Mouse (Mus musculus): ENCODE data around the gene Kcnma1. TPM values are rescaled to one million over a fixed set of nuclear protein-coding genes. Genes with fewer than 3 reads are reported as not detected.

Kcnma1 gene
- polyA plus RNA-seq, 2 experiments: 5.4 to 8.5 TPM

GRCm38 (mm10) chr14:23842025-23842424 is 172.3 kb downstream of the Kcnma1 start:
- DNase-seq (ENCODE audit: low spot score) (no peak), ATAC-seq (ENCODE audit: low FRiP score, low read depth) (no peak)
- H3K4me1 ChIP-seq (ENCODE audit: control insufficient read depth, insufficient read depth, low read length): no peaks in the 10 kb centered on the region
- no peak overlapping the region for H3K9ac ChIP-seq (ENCODE audit: low read depth, low read length, severe bottlenecking)
- H3K4me2 ChIP-seq (replicated peaks; ENCODE audit: low read depth, low read length, severe bottlenecking): no peak overlapping the region
- no peak for TF ChIP-seq POLR2A (IDR thresholded peaks at IDR 0.05; ENCODE audit: borderline replicate concordance, extremely low read depth, insufficient read depth, insufficient read length)
- H3K27me3 ChIP-seq (ENCODE audit: control insufficient read depth, insufficient read depth, low read length): no peaks in the 10 kb centered on the region
- no peaks in the 10 kb centered on the region for H3K9me3 ChIP-seq (ENCODE audit: control insufficient read depth, low read length)
- H3K4me3 ChIP-seq (replicated peaks; ENCODE audit: low read length): no peak overlapping the region
- no peak overlapping the region for H3K27ac ChIP-seq (replicated peaks; ENCODE audit: low read depth, low read length)
- WGBS: 78% methylated on average over 3 of the region's 3 CpGs
- H3K36me3 ChIP-seq (ENCODE audit: control insufficient read depth, insufficient read depth, low read length): no peaks in the 10 kb centered on the region

DNA sequence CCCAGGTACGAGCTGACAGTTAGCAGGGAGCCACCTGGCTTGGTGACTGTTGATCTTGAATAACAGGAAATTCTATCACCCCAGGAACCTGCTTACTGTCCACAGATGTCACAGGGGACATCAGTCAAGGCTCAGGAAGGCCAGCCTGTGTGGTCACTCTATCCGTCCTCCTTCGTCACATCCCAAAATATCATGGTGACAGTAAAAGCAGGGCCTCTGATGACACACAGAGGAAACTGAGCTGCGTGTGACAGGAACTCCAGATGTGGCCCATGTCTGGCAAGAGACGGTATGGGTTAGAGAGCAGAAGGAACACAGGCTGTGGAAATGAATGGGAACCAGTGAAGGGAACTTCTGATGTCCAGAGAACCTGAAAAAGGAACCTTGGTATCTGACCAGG is 174.7 kb downstream of the Kcnma1 start:
- no peak for TF ChIP-seq POLR2A (IDR thresholded peaks at IDR 0.05; ENCODE audit: borderline replicate concordance, extremely low read depth, insufficient read depth, insufficient read length)
- H3K4me2 ChIP-seq (replicated peaks; ENCODE audit: low read depth, low read length, severe bottlenecking): no peak overlapping the region
- no peaks in the 10 kb centered on the region for H3K9me3 ChIP-seq (ENCODE audit: control insufficient read depth, low read length)
- no peak overlapping the region for H3K9ac ChIP-seq (ENCODE audit: low read depth, low read length, severe bottlenecking)
- no peak overlapping the region for H3K27ac ChIP-seq (replicated peaks; ENCODE audit: low read depth, low read length)
- WGBS: 68% methylated on average over 5 of the region's 5 CpGs
- DNase-seq (ENCODE audit: low spot score) (no peak), ATAC-seq (ENCODE audit: low FRiP score, low read depth) (no peak)
- H3K4me1 ChIP-seq (ENCODE audit: control insufficient read depth, insufficient read depth, low read length): no peaks in the 10 kb centered on the region
- H3K36me3 ChIP-seq (ENCODE audit: control insufficient read depth, insufficient read depth, low read length): no peaks in the 10 kb centered on the region
- H3K27me3 ChIP-seq (ENCODE audit: control insufficient read depth, insufficient read depth, low read length): no peaks in the 10 kb centered on the region
- H3K4me3 ChIP-seq (replicated peaks; ENCODE audit: low read length): no peak overlapping the region

DNA sequence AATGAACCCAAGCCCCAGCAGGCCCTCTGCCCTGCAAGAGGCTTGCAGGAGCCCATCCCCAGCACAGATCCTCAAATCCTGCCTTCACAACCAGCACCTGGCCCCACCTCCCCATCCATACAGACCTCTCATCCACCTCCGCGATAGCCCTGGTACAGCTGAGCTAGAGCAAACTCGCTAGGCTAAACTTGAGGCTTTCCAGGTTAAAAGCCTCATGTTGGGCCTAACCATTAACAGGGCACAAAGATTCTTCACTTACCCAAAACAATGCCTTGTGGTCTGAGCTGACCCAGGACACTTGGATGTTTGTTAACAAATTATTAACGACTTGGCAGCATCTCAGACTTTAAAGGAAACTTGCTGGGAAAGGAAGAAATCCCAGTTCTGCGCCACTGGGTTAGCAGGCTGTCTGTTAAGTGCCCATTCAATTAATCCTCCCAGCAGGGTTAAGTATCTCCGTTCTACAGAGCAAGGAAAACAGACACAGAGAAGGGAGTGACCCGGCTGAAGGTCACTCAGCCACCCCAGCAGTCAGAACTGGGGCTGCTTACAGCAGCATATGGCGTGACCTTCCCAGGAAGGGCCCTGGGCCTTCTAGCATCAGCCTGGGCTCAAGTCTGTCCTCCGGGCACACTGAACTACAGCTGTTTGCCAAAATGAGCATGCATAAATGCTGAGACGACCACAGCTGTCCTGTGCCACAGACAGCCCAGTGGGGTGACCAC is 178.7 kb downstream of the Kcnma1 start:
- DNase-seq (ENCODE audit: low spot score): no peak
- no peaks in the 10 kb centered on the region for H3K4me1 ChIP-seq (ENCODE audit: control insufficient read depth, insufficient read depth, low read length)
- H3K27me3 ChIP-seq (ENCODE audit: control insufficient read depth, insufficient read depth, low read length): no peaks in the 10 kb centered on the region
- no peaks in the 10 kb centered on the region for H3K36me3 ChIP-seq (ENCODE audit: control insufficient read depth, insufficient read depth, low read length)
- 42% methylated on average over 10 of the region's 10 CpGs for WGBS
- H3K4me2 ChIP-seq (replicated peaks; ENCODE audit: low read depth, low read length, severe bottlenecking): no peak overlapping the region
- no peak for ATAC-seq (ENCODE audit: low FRiP score, low read depth)
- H3K9ac ChIP-seq (ENCODE audit: low read depth, low read length, severe bottlenecking): no peak overlapping the region
- no peaks in the 10 kb centered on the region for H3K9me3 ChIP-seq (ENCODE audit: control insufficient read depth, low read length)
- no peak overlapping the region for H3K27ac ChIP-seq (replicated peaks; ENCODE audit: low read depth, low read length)
- H3K4me3 ChIP-seq (replicated peaks; ENCODE audit: low read length): no peak overlapping the region
- TF ChIP-seq POLR2A (IDR thresholded peaks at IDR 0.05; ENCODE audit: borderline replicate concordance, extremely low read depth, insufficient read depth, insufficient read length): no peak

GRCm38 (mm10) chr14:23831284-23831683 is 183.0 kb downstream of the Kcnma1 start:
- TF ChIP-seq POLR2A (IDR thresholded peaks at IDR 0.05; ENCODE audit: borderline replicate concordance, extremely low read depth, insufficient read depth, insufficient read length): no peak
- H3K4me1 ChIP-seq (ENCODE audit: control insufficient read depth, insufficient read depth, low read length): no peaks in the 10 kb centered on the region

DNA sequence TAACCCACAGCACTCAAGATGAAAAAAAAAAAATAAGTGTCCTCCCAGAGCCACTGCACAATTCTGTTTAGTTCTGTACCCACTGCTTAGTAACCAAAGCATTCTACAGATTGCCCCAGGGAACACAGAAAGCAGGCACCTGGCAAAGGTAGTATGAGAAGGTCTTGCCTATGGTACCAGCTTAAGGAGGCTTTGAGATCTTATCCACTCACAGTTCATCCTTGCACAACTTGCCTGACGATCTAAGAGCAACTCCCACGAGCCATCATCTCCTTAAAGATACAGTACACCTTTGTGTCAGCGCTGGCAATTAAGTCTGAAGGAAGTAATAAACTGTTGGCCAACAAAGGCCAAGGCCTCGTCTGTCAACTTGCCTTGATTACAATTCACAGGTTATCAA is 184.0 kb downstream of the Kcnma1 start:
- Histone ChIP-seq H3K4me1 (ENCODE audit: control insufficient read depth, insufficient read depth, low read length) (no peaks in the 10 kb centered on the region), H3K27me3 (ENCODE audit: control insufficient read depth, insufficient read depth, low read length) (no peaks in the 10 kb centered on the region), H3K9me3 (ENCODE audit: control insufficient read depth, low read length) (no peaks in the 10 kb centered on the region), H3K36me3 (ENCODE audit: control insufficient read depth, insufficient read depth, low read length) (no peaks in the 10 kb centered on the region), H3K4me3 (replicated peaks; ENCODE audit: low read length) (no peak overlapping the region), H3K27ac (replicated peaks; ENCODE audit: low read depth, low read length) (no peak overlapping the region), H3K4me2 (replicated peaks; ENCODE audit: low read depth, low read length, severe bottlenecking) (no peak overlapping the region), H3K9ac (ENCODE audit: low read depth, low read length, severe bottlenecking) (no peak overlapping the region)
- ATAC-seq (ENCODE audit: low FRiP score, low read depth) (no peak), DNase-seq (ENCODE audit: low spot score) (no peak)
- 39% methylated on average over 4 of the region's 4 CpGs for WGBS
- TF ChIP-seq POLR2A (IDR thresholded peaks at IDR 0.05; ENCODE audit: borderline replicate concordance, extremely low read depth, insufficient read depth, insufficient read length): no peak

More at GRCm38 (mm10) chr14:23831284-23831683, 183.0 kb downstream of the Kcnma1 start:
- Histone ChIP-seq H3K4me2 (replicated peaks; ENCODE audit: low read depth, low read length, severe bottlenecking) (no peak overlapping the region), H3K9ac (ENCODE audit: low read depth, low read length, severe bottlenecking) (no peak overlapping the region), H3K9me3 (ENCODE audit: control insufficient read depth, low read length) (no peaks in the 10 kb centered on the region), H3K4me3 (replicated peaks; ENCODE audit: low read length) (no peak overlapping the region), H3K27me3 (ENCODE audit: control insufficient read depth, insufficient read depth, low read length) (no peaks in the 10 kb centered on the region), H3K27ac (replicated peaks; ENCODE audit: low read depth, low read length) (no peak overlapping the region), H3K36me3 (ENCODE audit: control insufficient read depth, insufficient read depth, low read length) (no peaks in the 10 kb centered on the region)
- DNase-seq (ENCODE audit: low spot score) (no peak), ATAC-seq (ENCODE audit: low FRiP score, low read depth) (no peak)
- WGBS: 64% methylated on average over 5 of the region's 5 CpGs

All from limb, embryonic 14.5 days (tissue).